Mouse (Mus musculus) T-cell, adult 2 months (primary cell): ENCODE data around the gene Ank2.
A peak's percentile ranks its signal among the peaks of the same experiment; 100 is the strongest.

Source experiments
- DNase-seq: peaks from one replicate; pipeline ENCODE4 v3.0.0; 2022; ENCODE audit warnings: low spot score

The Ank2 gene

DNA sequence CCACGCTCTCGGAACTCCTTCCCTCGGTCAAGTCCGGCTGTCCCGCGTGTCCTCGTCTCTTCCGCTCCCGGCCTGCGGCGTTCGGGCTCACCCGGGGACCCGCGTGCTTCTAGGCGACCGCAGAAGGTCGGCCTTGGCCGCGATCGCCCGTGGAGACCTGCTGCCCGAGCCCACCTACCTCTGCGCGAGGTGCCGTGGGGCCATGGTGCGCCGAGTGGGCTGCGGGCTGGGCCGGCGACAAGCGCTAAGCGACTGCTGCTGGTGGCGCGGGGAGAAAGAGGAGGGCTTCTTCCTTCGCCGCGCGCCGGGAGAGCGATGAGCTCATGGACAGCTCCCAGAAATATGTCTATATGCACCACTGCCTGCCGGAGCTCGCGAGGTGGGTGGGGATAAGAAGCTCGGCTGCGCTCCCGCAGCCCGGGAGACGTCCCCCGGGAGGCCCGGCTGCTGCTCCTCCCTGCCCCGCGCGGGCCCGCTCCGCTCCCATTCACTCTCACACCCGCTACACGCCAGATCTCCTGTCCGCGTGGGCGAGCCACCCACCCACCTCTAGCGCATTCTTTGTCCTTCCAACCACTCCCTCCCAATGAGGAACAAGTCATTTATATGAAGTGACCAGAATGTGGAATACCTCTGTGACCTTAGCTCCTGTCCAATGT lies at the start of gene Ank2:
Ank2 (minus strand) TSS at position 609 of the 659 bp plus-strand sequence.
- no peak for DNase-seq

DNA sequence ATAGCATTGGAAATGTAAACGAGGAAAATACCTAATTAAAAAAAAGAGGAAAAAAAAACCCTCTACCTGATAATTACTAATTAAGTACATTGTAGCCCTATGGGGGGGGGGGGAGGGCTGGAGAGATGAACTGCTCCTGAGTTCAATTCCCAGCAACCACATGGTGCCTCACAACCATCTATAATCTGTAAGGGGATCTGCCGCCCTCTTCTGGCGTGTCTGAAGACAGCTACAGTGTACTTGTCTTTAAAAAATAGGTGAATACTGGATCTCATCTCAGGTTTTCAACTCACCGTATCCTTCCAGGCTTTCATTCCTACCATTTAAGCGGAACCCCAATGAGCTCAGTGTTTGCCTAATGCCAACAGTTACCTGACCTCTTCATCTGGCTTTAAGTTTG lies 48.7 kb upstream of the Ank2 start:
- DNase-seq: peak; percentile 18

DNA sequence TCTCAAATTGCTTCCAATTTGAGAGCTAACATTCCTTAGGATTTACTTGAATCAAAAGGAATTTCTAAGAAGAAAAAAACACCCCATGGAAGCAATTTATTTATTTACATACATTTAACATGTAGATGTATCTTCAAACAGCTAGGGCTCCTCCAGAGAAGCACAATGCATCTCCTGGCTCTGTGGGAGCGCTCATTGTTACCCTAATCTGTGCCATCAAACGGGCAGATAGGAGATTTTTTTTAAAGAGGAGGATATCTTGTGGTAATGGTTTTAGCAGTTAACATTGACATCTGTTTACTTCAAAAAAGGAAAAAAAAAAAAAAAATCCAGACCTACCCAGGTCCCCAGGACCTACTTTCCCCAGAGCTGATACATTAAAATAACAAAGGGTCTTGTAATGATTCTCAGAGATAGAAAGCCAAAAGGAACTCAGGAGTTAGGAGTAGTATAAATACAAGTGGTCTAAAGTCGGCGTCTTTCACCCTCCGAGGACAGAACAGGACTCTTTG lies 45.5 kb upstream of the Ank2 start:
- DNase-seq: no peak

DNA sequence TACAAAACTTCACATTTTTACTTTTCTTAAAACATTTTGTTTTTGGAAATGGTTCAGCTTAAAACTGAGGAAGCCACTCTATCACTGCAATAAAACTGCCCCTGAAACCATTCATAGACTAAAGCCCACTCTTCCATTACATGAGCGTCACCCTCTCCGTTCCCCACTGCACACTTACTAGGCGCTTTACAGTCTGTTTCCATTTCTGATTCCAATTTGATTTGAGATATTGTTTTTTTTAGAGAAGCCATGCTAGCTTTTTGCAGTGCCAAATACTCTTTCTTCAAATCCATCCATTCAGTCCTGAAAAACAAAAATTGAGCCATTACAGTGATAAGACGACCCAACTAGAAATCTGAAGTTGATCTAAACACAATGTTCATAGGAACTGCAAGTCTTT lies 44.8 kb upstream of the Ank2 start:
- DNase-seq: no peak

DNA sequence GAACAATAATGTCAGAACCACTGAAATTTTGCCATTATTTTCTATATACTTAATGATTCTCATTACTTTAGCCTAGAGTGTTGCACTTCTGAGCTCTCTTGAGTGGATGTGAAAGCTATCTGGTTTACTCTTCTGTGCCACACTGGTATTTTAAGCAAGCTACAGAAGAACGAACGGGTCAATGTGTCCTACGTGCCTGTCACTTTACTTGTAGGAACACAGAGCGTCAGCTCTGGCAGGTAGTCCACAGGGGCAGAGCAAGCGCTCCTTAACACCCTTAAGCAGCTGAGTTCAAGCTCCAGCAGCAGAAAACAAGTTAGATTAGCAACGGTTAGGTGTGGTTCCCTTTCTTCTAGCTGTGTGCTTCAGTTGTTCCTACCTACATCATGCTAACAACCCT lies 40.0 kb upstream of the Ank2 start:
- DNase-seq: no peak

DNA sequence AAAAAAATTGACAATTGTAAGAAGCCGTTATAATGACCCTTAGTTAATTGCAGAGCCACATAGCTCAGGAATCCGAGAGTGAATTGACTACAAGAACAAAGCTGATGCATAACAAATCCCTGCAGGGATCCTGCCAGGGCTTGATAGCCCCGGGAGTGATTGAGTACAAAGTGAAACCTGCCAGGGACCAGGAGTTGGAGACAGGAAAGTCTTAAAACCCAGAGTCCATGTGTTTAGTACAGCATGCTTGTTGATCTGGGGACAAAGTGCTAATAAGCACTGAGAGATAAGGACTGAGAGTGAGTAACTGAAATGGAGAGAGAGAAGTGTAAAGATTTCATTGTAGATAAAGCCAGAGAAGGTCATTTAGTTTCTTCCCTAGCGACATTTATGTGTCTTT lies 31.1 kb upstream of the Ank2 start:
- no peak for DNase-seq

DNA sequence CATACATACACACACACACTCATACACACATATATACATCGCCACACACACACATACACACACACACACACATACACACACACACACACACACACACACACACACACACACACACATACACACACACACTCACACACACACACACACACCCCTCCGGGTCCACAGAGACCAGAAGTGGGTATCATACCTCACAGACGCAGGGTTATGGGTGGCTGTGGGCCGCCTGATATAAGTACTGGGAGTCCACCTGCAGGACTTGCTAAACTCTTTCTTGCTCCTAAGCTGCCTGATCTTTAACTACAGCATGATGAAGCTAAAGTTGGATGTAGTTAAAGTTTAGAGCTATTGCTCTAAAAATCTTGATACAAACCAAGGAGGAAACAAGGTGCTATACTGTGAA lies 30.7 kb upstream of the Ank2 start:
- no peak for DNase-seq

DNA sequence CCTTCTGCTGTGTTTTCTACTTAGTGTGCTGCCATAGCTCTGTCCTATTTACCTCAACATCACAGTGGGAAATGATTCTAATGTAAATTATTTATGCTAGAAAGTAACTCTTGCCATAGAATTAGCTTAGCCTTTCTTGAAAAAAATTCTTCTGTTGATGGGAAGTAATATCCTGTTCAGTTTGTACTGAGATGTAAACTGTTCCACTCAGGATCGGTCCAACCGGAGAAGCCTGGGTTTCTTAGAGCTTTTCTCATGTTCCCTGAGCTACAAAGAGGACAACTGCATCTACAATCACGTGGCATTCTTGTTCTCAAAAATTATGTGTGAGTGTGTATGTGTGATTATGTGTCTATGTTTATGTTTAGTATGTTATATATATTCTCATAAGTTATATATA lies 30.1 kb upstream of the Ank2 start:
- no peak for DNase-seq

DNA sequence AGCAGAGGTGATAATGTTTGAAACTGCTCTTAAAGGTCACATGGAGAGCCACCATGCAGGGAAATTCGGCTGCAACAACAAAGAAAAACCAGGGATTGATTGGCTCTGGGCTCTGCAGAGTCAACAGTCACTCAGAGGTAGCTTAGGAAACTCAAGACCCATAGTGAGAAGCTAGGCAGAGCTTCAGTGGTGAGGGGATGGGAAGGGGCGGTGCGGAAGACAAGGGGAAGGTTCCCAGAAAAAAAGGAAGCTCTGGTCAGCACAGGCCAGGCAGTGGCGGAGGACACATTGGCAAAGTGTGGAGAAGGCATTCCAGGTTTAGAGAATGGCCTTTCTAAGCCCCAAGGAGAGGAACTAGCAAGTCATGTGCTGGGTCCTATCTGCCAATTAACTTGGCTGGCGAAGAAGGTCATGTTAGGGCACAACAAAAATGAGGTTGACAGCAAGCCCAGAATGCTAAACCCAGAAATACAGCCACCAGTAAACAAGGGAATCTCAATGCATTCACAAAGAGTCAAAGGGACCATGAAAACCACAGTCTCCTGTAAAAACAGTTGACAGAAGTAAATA lies 28.4 kb upstream of the Ank2 start:
- DNase-seq: no peak

DNA sequence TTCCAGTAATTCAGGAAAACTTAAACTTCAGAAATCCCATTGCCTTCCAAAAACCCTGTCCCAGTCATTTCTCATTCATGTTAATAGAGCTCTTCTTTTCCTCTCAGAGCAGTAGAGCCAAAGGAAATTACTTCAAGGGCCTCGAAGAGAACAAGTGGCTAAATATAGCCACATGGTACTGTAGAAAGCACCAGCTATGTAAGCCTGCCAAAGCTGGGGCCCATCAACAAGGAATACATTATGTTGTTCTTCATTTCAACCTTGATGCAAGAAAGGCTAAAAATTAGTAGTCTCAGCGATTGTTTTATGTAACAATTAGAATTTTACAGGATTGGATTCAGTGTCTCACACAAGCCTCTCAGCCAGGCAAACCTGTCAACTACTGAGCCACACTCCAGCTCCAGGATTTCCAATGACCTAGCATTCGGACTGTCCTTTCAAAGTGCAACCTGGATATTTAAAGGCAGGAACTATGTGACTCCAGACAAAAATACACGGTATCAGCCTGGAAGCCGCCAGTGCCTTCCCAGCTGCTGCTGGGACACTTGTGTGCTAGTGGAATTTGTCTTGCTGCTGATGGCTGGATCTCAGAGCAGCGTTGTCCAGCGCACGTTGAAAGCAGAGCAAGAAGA lies 26.2 kb upstream of the Ank2 start:
- no peak for DNase-seq

DNA sequence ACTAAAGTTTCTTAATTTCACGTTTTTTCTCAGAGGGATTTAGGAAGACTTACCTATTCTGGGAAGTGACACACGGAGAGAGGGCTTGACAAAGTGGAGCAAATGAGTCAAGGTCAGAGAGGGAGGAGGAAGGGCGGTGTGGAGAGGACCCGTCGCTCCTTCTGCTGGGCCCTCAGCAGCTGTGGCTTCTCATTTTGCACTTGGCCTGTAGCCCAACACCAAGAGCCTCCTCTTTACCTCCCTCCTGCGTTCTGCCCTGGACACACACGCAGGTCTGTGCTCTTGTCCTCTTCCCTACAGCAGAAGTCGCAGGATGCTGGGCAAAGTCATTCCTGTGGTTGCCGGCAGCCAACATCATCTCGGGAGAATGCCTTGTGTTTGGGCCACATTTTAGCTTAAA lies 22.0 kb upstream of the Ank2 start:
- no peak for DNase-seq

DNA sequence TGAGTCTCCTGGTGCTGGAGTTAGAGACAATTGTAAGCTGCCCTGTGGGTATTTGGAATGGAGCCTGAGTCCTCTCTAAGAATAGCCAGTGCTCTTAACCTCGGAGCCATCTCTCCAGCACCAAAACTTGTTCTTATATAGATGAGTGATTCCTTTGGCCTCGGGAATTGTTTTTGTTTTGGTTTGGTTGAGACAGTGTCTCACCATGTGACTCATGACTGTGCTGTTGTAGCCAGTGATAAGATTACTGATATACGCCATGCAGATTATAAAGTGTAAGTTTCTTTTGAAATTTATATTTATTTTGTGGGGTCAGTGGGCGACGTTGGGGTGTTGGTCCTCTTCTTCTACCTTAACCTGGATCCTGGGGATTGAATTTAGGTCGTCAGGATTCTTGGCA lies 21.1 kb upstream of the Ank2 start:
- DNase-seq: no peak

DNA sequence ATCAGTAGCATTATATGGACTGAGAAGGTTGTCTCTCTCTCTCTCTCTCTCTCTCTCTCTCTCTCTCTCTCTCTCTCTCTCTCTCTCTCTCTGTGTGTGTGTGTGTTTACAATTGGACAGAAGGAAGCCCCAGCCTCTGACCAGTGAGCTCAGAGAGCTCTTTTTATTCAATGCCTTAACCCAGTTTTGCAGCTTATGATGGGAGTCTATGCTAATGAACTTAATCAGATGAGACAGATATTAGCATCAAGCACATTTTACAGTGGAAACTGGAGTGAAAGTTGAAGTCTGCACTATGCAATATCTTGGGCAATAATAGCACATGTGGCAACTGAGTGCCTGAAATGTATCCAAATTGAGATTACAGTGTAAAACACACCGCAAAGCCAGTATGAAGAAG lies 16.1 kb upstream of the Ank2 start:
- DNase-seq: no peak

DNA sequence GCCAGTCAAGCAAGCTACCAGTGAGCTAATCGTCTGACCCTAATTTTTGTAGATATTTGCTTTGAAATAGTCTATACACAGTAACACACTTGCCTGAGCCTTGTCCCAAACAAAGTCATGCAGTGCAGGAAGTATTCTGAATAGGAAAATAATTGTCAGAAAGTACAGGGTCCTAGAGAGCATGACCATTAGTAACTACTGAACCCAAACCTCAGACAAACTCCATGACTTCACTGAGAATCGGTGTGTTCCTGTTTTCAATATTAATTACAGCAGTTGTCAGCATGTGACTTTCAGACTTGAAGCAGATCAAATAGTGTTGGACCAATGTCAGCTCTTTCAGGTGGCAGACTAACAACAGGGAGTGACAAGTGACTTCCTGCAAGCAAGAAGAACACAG lies 14.5 kb upstream of the Ank2 start:
- no peak for DNase-seq

DNA sequence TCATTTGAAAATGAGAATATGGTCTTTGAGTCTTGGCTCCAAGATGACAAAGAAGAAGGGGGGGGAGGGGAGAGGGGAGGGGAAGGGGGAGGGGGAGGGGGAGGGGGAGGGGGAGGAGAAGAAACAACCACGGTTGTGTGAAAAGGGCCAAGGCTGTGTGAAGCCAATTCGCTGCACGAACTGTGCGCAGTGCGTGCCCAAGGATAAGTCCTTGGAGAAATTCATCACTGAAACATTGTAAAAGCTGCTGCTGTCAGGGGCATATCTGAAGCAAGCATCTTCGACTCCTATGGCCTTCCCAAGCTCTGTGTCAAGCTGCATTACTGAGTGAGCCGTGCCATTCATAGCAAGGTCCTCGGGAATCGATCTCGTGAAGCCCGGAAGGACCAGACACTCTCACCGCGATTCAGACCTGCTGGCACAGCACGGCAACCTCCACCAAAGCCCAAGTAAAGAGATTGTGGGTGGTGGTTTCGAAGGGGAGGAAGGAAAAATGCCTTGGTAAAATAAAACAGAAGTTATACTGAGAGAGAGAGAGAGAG lies 13.7 kb upstream of the Ank2 start:
- DNase-seq: no peak

DNA sequence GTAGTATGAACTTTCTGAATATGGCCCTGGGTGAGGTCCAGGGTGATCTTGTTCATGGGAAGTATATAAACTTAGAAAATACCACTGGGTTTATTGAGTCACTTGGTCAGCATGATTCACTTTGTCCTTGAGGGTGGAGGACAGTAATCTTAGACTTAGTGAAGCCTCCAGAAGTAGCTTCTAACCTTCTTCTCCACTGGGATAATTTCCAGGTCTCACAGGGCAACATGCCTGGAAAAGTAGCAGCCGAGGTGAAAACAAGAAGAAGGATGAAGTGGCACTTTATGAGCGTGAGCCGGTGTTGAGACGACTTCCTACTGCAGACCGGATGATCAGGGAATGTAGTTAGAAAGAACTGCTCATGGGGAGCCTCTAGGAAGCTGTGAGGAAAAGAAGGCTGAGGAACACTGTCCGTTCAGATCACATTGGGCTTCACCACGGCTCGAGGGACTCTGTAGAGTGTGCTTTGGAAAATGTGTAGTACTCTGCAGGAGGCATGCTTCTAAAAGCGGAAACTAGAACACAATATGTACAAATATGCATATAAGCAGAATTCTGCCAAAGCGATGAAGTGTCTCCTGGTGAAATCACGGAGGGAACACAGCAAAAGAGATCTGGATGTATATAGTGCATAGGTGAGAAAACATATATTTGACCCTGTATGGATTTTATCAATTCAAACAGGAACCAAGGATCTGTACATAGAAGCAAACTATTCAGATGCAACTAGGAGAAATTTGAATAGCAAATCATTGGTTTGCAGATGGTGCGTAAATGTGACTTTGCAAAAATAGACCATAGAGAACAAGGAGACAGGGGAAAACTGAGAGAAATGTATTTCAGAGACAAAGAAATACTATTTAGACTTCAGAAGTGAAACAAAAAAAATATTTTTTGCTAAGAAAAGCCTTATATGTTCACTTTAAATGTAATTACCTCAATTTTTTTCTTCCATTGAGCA lies 12.9 kb upstream of the Ank2 start:
- no peak for DNase-seq

DNA sequence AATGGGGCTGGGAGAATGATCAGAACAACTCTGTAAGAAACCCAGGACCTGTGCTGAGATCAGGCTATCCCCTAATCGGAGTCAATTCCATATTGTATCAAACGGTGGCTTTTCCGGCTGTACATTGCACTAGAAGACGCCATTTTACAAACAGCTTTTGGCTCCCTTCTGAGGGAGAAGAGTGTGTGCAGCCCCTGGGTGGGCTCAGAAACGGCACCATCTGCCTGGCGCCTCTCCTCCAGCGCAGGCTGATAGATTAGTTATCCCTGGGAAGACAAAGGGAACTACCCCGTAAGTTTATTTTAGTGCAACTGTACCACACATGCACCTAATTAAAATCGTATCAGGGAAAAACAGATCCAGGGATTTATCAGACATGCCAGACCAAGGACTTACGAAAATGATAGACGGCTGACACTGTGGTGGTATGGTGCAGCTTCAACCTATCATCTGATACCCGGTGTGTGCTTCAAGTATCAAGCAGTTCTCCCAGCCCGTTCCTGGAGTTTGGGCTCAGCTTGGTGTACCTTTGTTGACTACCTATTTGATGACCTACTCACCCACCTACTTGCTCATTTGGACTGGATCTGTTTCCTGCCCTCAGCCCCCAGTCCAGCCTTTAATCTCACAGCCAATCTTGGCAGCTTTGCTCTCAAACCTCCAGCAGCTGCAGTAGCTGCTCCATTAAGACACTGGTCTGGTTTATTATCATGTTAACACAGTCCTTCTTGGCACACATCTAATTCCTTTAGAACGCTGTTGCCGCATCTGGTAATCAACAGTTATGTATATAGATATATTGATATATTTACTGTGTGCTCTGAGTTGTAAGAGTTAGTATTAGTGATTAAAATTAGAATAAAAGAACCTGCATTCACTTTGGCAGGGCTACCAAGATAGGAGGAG lies 9.0 kb upstream of the Ank2 start:
- DNase-seq: no peak

DNA sequence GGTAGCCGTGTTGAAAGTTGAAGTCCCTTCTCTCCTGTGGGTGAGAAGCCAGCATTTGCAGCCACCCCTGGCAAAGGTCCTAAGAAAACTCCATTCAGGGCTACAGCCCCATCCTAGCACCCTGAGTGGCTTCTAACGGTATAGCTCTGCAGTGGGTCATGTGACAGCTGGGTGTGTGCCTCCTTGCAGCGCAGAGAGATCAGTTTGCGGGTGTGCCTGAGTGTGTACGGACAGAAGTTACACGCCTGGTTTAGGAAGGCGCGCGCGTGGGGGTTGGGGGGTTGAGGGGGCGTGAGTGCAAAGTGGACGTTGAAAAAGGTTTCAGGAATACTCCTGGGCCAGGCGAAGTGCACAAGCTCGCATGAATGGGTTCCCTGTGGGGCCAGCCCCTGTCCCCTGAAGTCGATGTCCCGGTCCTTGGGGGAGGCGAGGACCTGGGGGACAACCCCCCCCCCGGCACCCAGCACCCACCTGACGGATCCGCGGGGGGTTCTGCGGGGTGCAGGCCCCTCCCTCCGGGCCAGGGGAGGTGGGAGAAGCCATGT lies 881 bp downstream of the Ank2 start:
- DNase-seq: no peak

DNA sequence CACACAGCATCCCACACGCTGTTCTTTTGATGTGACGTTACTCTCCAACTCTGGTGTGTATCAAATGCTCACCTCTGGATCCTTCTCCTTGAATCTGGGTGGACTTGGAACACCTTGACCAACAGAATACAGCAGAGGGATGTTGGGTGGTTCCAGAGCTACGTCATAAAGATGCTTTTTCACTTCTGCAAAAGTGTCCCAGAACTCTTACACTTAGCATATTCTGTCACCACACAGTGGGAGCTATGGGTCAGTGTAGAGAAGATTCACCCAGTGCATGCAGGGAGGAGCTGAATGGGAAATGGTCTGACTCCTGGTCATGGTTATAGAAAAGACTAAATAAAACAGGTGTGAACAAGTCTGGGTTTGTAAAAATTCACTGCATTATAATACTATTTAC lies 6.5 kb downstream of the Ank2 start:
- DNase-seq: no peak

DNA sequence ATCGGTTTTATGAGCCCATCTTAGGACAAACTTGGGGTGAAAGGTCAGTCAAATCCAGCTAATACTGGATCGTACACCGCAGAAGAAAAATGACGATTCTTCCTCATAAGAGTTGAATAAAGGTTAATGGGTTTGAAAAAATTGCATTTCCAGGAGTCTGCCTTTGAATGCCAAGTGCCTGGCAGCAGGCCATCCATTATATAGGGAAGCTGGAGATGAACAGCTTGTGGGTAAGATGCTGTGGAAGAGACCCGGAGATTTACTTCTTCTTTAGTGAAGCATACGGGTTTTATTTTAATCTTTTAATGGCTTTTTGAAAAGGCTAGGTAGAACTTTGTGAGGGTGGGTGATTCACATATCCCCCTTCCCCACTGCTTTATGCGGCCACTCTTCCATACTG lies 11.8 kb downstream of the Ank2 start:
- DNase-seq: no peak

DNA sequence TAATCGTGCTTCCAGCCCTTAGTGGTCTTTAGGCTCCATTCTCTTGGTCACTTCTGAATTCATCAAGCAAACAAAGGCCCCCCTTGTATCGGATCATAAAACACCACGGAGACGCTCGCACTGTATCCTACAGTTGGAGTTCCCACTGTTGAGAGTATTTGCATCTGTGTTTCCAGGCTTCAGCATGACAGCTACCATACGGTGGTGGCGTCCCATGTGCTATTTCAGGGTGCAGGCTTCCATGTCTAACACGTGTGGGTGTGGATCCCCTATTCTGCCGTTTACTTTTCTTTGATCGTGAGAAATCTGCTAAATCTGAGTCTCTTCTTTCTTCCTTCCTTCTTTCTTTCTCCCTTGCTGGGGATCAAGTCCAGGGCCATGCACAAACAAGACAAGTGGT lies 14.0 kb downstream of the Ank2 start:
- DNase-seq: no peak
